Mouse (Mus musculus) liver (tissue): ENCODE data around the gene Sh3bgrl2.

Source experiments
- DNase-seq: peaks from one replicate; pipeline ENCODE4 v3.0.0-alpha.2; 2020; ENCODE audit warnings: mixed read lengths

Sh3bgrl2 gene

DNA sequence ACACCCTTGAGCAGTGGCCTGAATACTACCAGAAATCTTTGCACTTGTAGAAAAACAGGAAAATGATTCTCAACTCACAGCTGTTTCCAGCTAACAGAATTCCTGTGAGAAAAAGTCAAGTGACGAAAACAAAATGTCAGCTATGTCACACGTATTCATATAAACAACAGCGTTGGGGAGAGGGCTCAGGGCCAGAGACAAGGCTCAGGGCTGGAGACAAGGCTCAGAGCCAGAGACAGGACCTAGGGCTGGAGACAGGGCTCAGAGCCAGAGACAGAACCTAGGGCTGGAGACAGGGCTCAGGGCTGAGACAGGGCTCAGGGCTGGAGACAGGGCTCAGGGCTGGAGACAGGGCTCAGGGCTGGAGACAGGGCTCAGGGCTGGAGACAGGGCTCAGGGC lies 139.8 kb downstream of the Sh3bgrl2 start:
- DNase-seq, result no peak
